Mouse (Mus musculus) frontal cortex, postnatal 10 days (tissue): ENCODE measurements at regions not wholly inside any gene's neighbourhood (a gene's known extent, or its start where the extent isn't known, plus 50 kb on each side); places are given as distances from the start of the nearest gene placed in this dataset.

Source experiments
- DNase-seq, 2 experiments: peaks; one replicate each; pipeline ENCODE4 v3.0.0; 2022; ENCODE audit warnings: low spot score in 2 of 2, mixed read lengths in 1 of 2

GRCm38 (mm10) chr13:28754207-28754606, 199.3 kb downstream of the Sox4 start:
- no peak for DNase-seq

GRCm38 (mm10) chr13:28750949-28751692, 202.4 kb downstream of the Sox4 start:
- DNase-seq, result no peak

- DNase-seq, result no peak
Observed at GRCm38 (mm10) chr13:28740158-28740670, 213.3 kb downstream of the Sox4 start.

GRCm38 (mm10) chr13:28738160-28739100, 215.1 kb downstream of the Sox4 start:
- no peak for DNase-seq

DNA sequence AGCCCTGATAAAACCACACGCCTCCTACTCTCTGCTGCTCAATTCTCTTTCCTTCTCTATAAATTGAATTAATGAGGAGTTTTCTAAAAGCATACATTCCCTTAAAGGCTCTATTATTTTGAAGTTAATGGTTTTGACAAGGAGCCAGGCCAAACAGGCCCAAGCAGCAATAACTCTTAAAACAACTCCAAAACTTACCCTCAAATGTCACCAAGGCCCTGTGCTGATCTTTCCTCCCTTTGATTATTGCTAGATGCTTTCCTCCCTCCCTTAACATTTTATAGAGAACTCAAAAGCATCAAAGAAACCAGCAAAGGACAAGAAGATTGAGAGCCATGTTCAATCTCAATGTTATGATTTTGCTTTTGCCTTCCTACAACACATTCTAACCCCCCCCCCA, 221.0 kb downstream of the Sox4 start:
- DNase-seq, result no peak

DNA sequence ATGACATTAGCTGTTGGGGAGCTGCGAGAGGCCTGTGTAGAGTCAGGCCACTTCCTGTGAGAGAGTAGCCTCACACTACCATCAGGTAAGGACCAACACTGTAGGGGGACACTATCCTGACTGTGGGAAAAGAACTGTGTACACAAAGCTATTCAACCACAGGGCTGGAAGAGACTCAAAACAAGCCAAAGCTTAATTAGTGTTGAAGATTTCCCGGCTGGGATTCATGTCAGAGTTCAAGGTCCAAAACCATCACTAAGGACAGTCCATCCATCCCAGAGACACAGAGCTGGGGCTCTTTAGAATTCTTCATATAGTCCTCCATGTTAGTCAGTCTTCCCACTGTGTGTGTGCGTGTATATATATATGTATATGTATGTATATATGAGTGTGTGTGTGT, 221.5 kb downstream of the Sox4 start:
- no peak for DNase-seq

- DNase-seq, result no peak
Observed at GRCm38 (mm10) chr13:28730059-28730580, 223.4 kb downstream of the Sox4 start.

DNA sequence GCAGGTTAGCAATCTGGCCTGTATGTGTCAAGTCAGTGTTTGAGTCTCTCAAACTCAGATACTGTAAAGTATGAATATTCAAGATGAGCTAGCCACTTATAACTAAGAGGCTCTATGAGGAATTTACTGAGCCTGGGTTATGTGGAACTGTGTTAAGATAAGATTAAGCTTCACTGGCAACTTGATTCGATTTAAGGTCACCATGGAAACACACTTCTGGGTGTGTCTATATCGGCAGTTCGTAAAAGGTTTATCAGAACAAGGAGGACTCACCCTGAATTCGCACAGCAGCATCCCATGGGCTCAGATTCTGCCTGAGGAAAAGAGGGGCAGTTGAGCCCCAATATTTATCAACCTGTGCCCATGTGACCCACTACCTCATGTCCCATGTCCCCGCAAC, 224.7 kb downstream of the Sox4 start:
- DNase-seq, result no peak

GRCm38 (mm10) chr13:28724300-28724699, 229.2 kb downstream of the Sox4 start:
- DNase-seq, result no peak

DNA sequence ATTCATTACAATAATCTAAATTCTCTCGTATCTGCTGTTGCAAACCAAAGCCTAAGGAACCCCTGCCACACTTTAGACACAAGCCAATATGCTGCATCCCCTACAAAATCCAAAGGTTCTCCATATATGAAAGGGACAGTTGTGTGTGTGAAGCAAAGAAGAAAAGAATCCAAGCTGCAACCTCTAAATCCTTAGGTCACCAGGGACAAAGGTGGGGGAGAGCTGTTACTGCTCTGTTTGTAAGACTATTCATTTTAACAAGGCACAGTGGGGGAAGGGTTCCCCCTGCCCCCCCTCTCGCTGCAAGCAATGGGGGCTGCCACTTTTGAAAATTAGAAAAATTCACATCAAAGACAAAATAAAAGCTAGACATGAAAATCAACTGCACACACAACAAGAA, 231.4 kb downstream of the Sox4 start:
- no peak for DNase-seq

DNA sequence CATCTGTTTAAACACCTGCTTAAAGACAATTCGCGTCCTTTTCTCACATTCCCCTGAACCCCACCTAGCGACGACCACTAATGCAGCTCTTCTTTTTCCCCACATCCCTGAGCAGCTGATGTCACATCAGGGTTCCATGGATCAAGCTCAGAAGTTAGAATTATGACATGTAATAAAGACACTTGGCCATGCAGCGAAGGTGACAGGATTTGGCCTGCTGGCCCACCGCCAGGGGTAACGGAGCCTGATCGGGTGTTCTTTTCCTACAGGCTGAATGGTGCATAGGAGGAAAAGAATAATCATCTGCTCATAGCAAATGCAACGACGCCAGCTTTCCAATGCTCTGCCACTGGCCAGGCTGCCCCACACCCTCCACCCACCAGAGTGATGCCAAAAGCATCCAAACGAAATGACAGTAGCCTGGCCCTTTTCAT, 231.9 kb downstream of the Sox4 start:
- peak in 1 of 2 experiments; percentile 25 for DNase-seq

DNA sequence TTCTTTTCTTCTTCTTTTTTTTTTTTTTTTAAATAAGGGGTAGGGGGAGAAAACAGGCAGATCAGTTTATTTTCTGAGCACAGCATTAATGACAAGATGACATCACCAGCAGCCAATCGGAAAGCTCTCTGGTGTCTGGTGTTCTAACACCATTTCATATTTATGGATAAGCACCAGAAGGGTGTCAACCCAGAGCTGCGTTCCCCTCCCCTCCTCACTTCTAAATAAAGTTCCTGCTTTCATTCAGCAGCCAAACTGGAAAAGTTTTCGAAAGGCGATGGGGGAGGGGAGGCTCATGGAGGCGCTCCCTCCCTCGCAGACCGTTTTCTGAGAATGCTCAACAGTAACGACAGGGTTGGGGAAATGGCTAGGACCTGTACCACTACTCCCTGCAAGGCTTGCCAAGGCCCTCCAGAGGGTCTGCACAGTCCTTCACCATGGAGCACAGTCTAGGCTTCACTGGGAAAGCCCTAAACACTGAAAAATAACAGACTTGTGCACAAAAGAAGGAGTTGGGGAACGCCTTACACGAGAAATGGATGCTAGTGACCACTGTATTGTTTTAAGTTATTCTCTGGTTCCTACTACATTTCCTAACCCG, 232.8 kb downstream of the Sox4 start:
- DNase-seq, result peak; percentile 58 to 79

DNA sequence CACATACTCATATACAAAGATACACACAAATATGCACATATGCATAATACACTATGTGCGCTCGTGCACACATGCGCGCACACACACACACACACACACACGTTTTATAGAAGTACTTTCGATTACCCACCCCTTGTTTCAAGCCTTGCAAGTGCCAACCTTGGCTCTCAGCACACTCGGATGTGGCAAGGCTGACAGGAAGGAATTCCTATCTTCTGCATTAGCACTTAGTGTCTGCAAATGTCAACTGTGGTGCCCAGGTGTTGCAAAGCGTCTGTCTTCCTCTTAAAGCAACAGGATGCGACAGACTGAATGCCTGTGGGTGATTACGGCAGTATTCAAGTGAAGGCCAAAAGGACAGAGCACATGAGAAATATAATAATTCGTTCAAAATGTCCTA, 233.3 kb downstream of the Sox4 start:
- DNase-seq, result no peak

DNA sequence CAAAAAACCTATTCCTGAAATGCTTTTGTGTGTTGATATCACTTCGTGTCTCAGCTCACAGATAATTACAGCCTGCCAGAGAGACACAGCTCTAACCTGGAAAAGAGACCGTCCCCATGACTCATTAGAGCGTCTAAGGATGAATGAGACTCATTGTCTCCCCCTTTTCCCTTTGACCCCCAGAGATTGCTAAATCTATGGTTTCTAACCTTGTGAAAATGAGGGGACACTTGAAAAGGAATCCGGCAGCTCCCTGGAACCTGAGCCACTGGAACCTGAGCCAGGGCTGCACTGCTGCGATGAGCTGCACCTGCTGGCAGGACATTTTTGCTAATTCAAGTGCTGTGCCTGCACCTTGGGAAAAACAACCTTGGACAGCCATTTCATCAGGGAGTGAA, 234.6 kb downstream of the Sox4 start:
- DNase-seq, result no peak

DNA sequence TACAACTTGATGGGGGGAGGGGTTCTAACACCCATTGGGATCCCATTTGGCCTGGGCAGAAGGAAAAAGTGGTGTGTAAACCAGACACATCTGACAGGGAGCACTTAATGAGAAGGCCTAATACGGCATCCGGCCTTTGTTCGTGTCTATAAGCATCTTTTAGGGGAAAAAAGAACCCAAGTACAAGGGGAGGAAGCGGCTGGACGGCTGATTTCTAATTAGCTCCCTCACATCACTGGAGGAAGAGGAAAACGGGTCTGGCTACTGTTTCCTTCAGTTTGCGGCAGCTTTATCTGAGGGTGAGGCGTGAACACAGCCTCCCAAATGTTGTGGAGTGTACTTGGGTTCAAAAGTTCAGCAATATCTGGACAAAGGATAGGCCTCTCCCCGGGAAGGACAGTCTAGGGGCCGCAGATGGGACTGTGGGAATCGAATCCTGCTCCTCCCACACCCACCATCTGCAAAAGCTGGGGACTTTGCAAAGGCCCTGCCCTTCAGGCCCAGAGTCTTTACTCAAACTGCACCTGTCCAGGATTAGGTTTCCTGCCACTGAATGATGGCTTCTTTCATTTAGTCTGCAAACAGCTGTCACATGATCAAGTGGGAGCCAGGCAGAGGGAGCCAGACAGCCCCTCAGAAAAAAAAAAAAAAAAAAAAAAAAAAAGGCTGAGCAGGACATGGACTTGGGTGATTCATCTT, 235.2 kb downstream of the Sox4 start:
- DNase-seq, result no peak

- DNase-seq, result no peak
Observed at GRCm38 (mm10) chr13:28717404-28717803, 236.1 kb downstream of the Sox4 start.

- no peak for DNase-seq
Observed at GRCm38 (mm10) chr13:28709966-28710365, 243.5 kb downstream of the Sox4 start.

GRCm38 (mm10) chr13:28701309-28701708, 252.2 kb downstream of the Sox4 start:
- no peak for DNase-seq

GRCm38 (mm10) chr13:28700081-28700480, 253.4 kb downstream of the Sox4 start:
- DNase-seq, result no peak

- no peak for DNase-seq
Observed at GRCm38 (mm10) chr13:28699490-28700032, 254.0 kb downstream of the Sox4 start.
